Mouse (Mus musculus) spleen, adult 2 months (tissue): ENCODE measurements around the gene Gm49383. TPM values are rescaled to one million over a fixed set of nuclear protein-coding genes. Genes with fewer than 3 reads are reported as not detected.

Source experiments
- DNase-seq, 2 experiments: peaks; one replicate each; pipeline versions ENCODE4 v3.0.0 to v3.0.0-alpha.2; 2012 to 2021; ENCODE audit warnings: low spot score in 2 of 2, low read depth in 1 of 2
- H3K27ac ChIP-seq: fragments of 200-500 bp; 2 replicates; pipeline ENCODE4 v1.5.1; 2012; ENCODE audit warnings: low read length, inconsistent platforms; ENCODE audit not compliant: insufficient read depth
- H3K27me3 ChIP-seq: fragments of 200-500 bp; 2 replicates; pipeline ENCODE4 v1.6.1; 2012; ENCODE audit warnings: mild to moderate bottlenecking, moderate library complexity, low read length, inconsistent platforms; ENCODE audit not compliant: control insufficient read depth, insufficient read depth
- H3K36me3 ChIP-seq: fragments of 200-500 bp; 2 replicates; pipeline ENCODE4 v1.6.1; 2012; ENCODE audit warnings: mild to moderate bottlenecking, low read length, inconsistent platforms; ENCODE audit not compliant: control insufficient read depth, insufficient read depth
- H3K4me1 ChIP-seq: fragments of 200-500 bp; 2 replicates; pipeline ENCODE4 v1.6.1; 2011; ENCODE audit warnings: inconsistent platforms; ENCODE audit not compliant: control insufficient read depth, insufficient read depth, insufficient read length
- H3K4me3 ChIP-seq: fragments of 200-500 bp; 2 replicates; pipeline ENCODE4 v1.5.1; 2011; ENCODE audit warnings: mild to moderate bottlenecking, inconsistent platforms; ENCODE audit not compliant: insufficient read depth, insufficient read length; ENCODE audit errors: extremely low read depth
- CTCF ChIP-seq: fragments of 200-500 bp; IDR thresholded peaks from 2 replicates; pipeline ENCODE4 v1.5.1; 2011; ENCODE audit warnings: mild to moderate bottlenecking, inconsistent platforms; ENCODE audit not compliant: insufficient read depth, insufficient read length, insufficient replicate concordance; ENCODE audit errors: extremely low read depth
- POLR2A ChIP-seq: fragments of 200-500 bp; IDR thresholded peaks from 2 replicates; pipeline ENCODE4 v1.6.1; 2011; ENCODE audit warnings: low read depth, low read length, inconsistent platforms
- WGBS: fragments of 180-500 bp; shearing (Covaris S2); methylation state at CpG from one replicate; pipeline ENCODE4 v1.1.7; 2018; 5-methylcytosine and 5-hydroxymethylcytosine counted together
- polyA plus RNA-seq: library from polyadenylated mRNA; depleted of rRNA; stranded (reverse); fragments of >200 nt; gene quantifications from 2 replicates; pipeline ENCODE4 v1.2.3, GENCODE M21; 2012; rRNA removed

The Gm49383 gene
- polyA plus RNA-seq, 1 experiment, result 1.8 TPM

GRCm38 (mm10) chr12:69156436-69156835 is 40.5 kb downstream of the Gm49383 start:
- Histone ChIP-seq H3K4me3 (no peak overlapping the region), H3K36me3 (peaks cover 9% of the 10 kb centered on the region), H3K27ac (no peak overlapping the region), H3K27me3 (no peaks in the 10 kb centered on the region), H3K4me1 (peaks cover 3% of the 10 kb centered on the region; the same call in 1 of the 2 replicates)
- TF ChIP-seq CTCF (no peak), POLR2A (no peak)
- WGBS, result 90% methylated on average over 4 of the region's 4 CpGs
- DNase-seq, result no peak

GRCm38 (mm10) chr12:69155923-69156322 is 41.0 kb downstream of the Gm49383 start:
- no peaks in the 10 kb centered on the region for H3K27me3 ChIP-seq
- peaks cover 3% of the 10 kb centered on the region; the same call in 1 of the 2 replicates for H3K4me1 ChIP-seq
- DNase-seq, result no peak
- WGBS, result 89% methylated on average over 2 of the region's 2 CpGs
- H3K36me3 ChIP-seq, result peaks cover 9% of the 10 kb centered on the region
- no peak overlapping the region for H3K27ac ChIP-seq
- TF ChIP-seq CTCF (no peak), POLR2A (no peak)
- H3K4me3 ChIP-seq, result no peak overlapping the region

- no peaks in the 10 kb centered on the region for H3K27me3 ChIP-seq
- no peak for DNase-seq
- WGBS, result 90% methylated on average over 13 of the region's 13 CpGs
- H3K36me3 ChIP-seq, result no peaks in the 10 kb centered on the region
- no peak overlapping the region for H3K4me3 ChIP-seq
- H3K4me1 ChIP-seq, result no peaks in the 10 kb centered on the region
- no peak for TF ChIP-seq POLR2A
- TF ChIP-seq CTCF, result no peak
- H3K27ac ChIP-seq, result no peak overlapping the region
Observed at GRCm38 (mm10) chr12:69150049-69150448, 46.9 kb downstream of the Gm49383 start.

- no peak overlapping the region for H3K4me3 ChIP-seq
- H3K36me3 ChIP-seq, result no peaks in the 10 kb centered on the region
- no peak for DNase-seq
- no peak overlapping the region for H3K27ac ChIP-seq
- no peak for TF ChIP-seq CTCF
- TF ChIP-seq POLR2A, result no peak
- no peaks in the 10 kb centered on the region for H3K4me1 ChIP-seq
- H3K27me3 ChIP-seq, result no peaks in the 10 kb centered on the region
- WGBS, result 88% methylated on average over 5 of the region's 5 CpGs
Observed at GRCm38 (mm10) chr12:69147166-69147735, 49.7 kb downstream of the Gm49383 start.

GRCm38 (mm10) chr12:69143460-69143859 is 53.4 kb downstream of the Gm49383 start:
- H3K27ac ChIP-seq, result no peak overlapping the region
- DNase-seq, result no peak
- H3K4me3 ChIP-seq, result no peak overlapping the region
- WGBS, result 86% methylated on average over 6 of the region's 6 CpGs
- no peaks in the 10 kb centered on the region for H3K36me3 ChIP-seq
- TF ChIP-seq POLR2A, result no peak
- TF ChIP-seq CTCF, result no peak
- H3K27me3 ChIP-seq, result no peaks in the 10 kb centered on the region
- H3K4me1 ChIP-seq, result no peaks in the 10 kb centered on the region

GRCm38 (mm10) chr12:69139841-69140240 is 57.1 kb downstream of the Gm49383 start:
- no peaks in the 10 kb centered on the region for H3K27me3 ChIP-seq
- WGBS, result 91% methylated on average over 7 of the region's 7 CpGs
- no peak overlapping the region for H3K4me3 ChIP-seq
- TF ChIP-seq CTCF, result no peak
- no peak for TF ChIP-seq POLR2A
- H3K27ac ChIP-seq, result no peak overlapping the region
- no peaks in the 10 kb centered on the region for H3K4me1 ChIP-seq
- no peaks in the 10 kb centered on the region for H3K36me3 ChIP-seq
- no peak for DNase-seq

GRCm38 (mm10) chr12:69139201-69139600 is 57.7 kb downstream of the Gm49383 start:
- TF ChIP-seq POLR2A (no peak), CTCF (no peak)
- Histone ChIP-seq H3K27me3 (no peaks in the 10 kb centered on the region), H3K27ac (no peak overlapping the region), H3K4me1 (no peaks in the 10 kb centered on the region), H3K4me3 (no peak overlapping the region), H3K36me3 (no peaks in the 10 kb centered on the region)
- WGBS, result 87% methylated on average over 3 of the region's 3 CpGs
- no peak for DNase-seq

Other genes starting within 250 kb of the Gm49383 start
- 1,903 and 2,009 TPM in 2 replicates for gene Rps29, start 37.9 kb downstream of the Gm49383 start, polyA plus RNA-seq
- gene Lrr1, start 28.3 kb downstream of the Gm49383 start, polyA plus RNA-seq, result 0.82 and 1.9 TPM in 2 replicates
- gene Rpl36al, start 13.0 kb downstream of the Gm49383 start, polyA plus RNA-seq, result 75.1 and 98.9 TPM in 2 replicates
- gene Mgat2, start 12.9 kb downstream of the Gm49383 start, polyA plus RNA-seq, result 14.8 and 17.9 TPM in 2 replicates
- gene Dnaaf2, start 1.3 kb upstream of the Gm49383 start, polyA plus RNA-seq, result 1.4 and 1.5 TPM in 2 replicates
- 0.25 and 0.47 TPM in 2 replicates for gene Gm49384, start 7.2 kb upstream of the Gm49383 start, polyA plus RNA-seq
- gene Pole2, start 31.1 kb upstream of the Gm49383 start, polyA plus RNA-seq, result 4.2 and 4.4 TPM in 2 replicates
- 2.4 TPM in 2 replicates for gene Klhdc1, start 44.1 kb upstream of the Gm49383 start, polyA plus RNA-seq
- 19.1 and 30.5 TPM in 2 replicates for gene Klhdc2, start 99.6 kb upstream of the Gm49383 start, polyA plus RNA-seq
- 2.3 and 2.6 TPM in 2 replicates for gene Nemf, start 160.1 kb upstream of the Gm49383 start, polyA plus RNA-seq
- gene Arf6, start 175.0 kb upstream of the Gm49383 start, polyA plus RNA-seq, result 182 and 253 TPM in 2 replicates
- gene Gm9887, start 175.4 kb upstream of the Gm49383 start, polyA plus RNA-seq, result 3.0 and 5.6 TPM in 2 replicates